Mouse (Mus musculus) embryonic fibroblast, embryonic 13.5 days (primary cell): ENCODE results near the gene Pnmt.

Source experiments
- CTCF ChIP-seq: IDR thresholded peaks from 2 replicates; pipeline ENCODE4 v1.5.1; 2011; ENCODE audit warnings: mild to moderate bottlenecking, control low read depth, low read length, moderate library complexity, borderline replicate concordance; ENCODE audit not compliant: insufficient read depth
- POLR2A ChIP-seq: IDR thresholded peaks from 2 replicates; pipeline ENCODE4 v1.6.1; 2011; ENCODE audit warnings: low read depth, mild to moderate bottlenecking, control low read depth, low read length, moderate library complexity

DNA sequence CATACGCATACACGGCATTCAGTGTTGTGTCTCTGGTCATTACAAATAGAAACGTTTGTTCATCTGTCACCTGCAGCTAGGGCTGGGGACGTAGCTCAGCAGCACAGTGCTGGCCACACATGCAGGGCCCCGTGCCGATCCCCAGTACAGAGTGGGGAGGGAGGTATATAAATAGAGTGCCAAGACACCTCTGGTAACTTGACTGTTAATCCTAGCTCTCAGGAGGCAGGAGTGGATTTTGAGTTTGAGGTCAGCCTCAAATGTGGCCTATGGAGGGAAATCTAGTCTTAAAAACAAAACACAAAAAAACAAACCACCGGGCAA lies 18.4 kb upstream of the Pnmt start:
- TF ChIP-seq POLR2A (no peak), CTCF (no peak)
